Mouse (Mus musculus) brain, embryonic 18.5 days (tissue): ENCODE results near the gene Actn1.
"Not testable (repeated sequence)": the region's sequence is repeated elsewhere in the genome, so short reads cannot be mapped to it uniquely, and the experiment has no call there.

ENCODE experiments used
- DNase-seq: peaks from one replicate; pipeline ENCODE4 v3.0.0-alpha.2; 2012; ENCODE audit warnings: low read depth, low spot score

The Actn1 gene

GRCm38 (mm10) chr12:80260056-80260743, at the start of gene Actn1:
Actn1 (minus strand) TSS chr12:80260371.
- DNase-seq: peak; percentile 90

GRCm38 (mm10) chr12:80307556-80307955, 47.4 kb upstream of the Actn1 start:
- DNase-seq: no peak

- no peak for DNase-seq
These were observed 44.3 kb upstream of the Actn1 start for GRCm38 (mm10) chr12:80304518-80304917.

- DNase-seq: no peak
These were observed 40.8 kb upstream of the Actn1 start for GRCm38 (mm10) chr12:80300833-80301456.

GRCm38 (mm10) chr12:80298714-80299113, 38.5 kb upstream of the Actn1 start:
- no peak for DNase-seq

GRCm38 (mm10) chr12:80291895-80292435, 31.8 kb upstream of the Actn1 start:
- DNase-seq: no peak

- no peak for DNase-seq
These were observed 30.8 kb upstream of the Actn1 start for GRCm38 (mm10) chr12:80290964-80291363.

- DNase-seq: no peak
These were observed 30.3 kb upstream of the Actn1 start for GRCm38 (mm10) chr12:80290483-80290882.

GRCm38 (mm10) chr12:80289722-80290121, 29.6 kb upstream of the Actn1 start:
- no peak for DNase-seq

GRCm38 (mm10) chr12:80285890-80286289, 25.7 kb upstream of the Actn1 start:
- DNase-seq: no peak

GRCm38 (mm10) chr12:80284251-80284650, 24.1 kb upstream of the Actn1 start:
- DNase-seq: not testable (repeated sequence)

GRCm38 (mm10) chr12:80278866-80279265, 18.7 kb upstream of the Actn1 start:
- no peak for DNase-seq

GRCm38 (mm10) chr12:80277428-80277827, 17.3 kb upstream of the Actn1 start:
- no peak for DNase-seq

- no peak for DNase-seq
These were observed 15.1 kb upstream of the Actn1 start for GRCm38 (mm10) chr12:80275187-80275820.

- peak; percentile 42 for DNase-seq
These were observed 13.0 kb upstream of the Actn1 start for GRCm38 (mm10) chr12:80273020-80273686.

- DNase-seq: no peak
These were observed 11.6 kb upstream of the Actn1 start for GRCm38 (mm10) chr12:80271806-80272205.

GRCm38 (mm10) chr12:80270924-80271323, 10.8 kb upstream of the Actn1 start:
- DNase-seq: no peak

GRCm38 (mm10) chr12:80269303-80269702, 9.1 kb upstream of the Actn1 start:
- no peak for DNase-seq

GRCm38 (mm10) chr12:80267962-80268361, 7.8 kb upstream of the Actn1 start:
- DNase-seq: no peak

- DNase-seq: not testable (repeated sequence)
These were observed 4.2 kb upstream of the Actn1 start for GRCm38 (mm10) chr12:80264388-80264787.

- no peak for DNase-seq
These were observed 849 bp upstream of the Actn1 start for GRCm38 (mm10) chr12:80260744-80261695.
